Mouse (Mus musculus) left cerebral cortex, adult 2 months (tissue): ENCODE data around the gene Fgf22. TPM values are rescaled to one million over a fixed set of nuclear protein-coding genes. Genes with fewer than 3 reads are reported as not detected.

Experiments
- DNase-seq, 2 experiments: peaks; one replicate each; pipeline ENCODE4 v3.0.0; 2021 to 2022; ENCODE audit warnings: low spot score in 2 of 2, mixed read lengths in 1 of 2; ENCODE audit errors: extremely low spot score in 1 of 2
- H3K27ac ChIP-seq: fragments of 200-600 bp; 2 replicates; pipeline ENCODE4 v1.8.1; 2022
- H3K4me3 ChIP-seq: fragments of 200-600 bp; 2 replicates; pipeline ENCODE4 v1.8.1; 2022
- CTCF ChIP-seq: fragments of 200-600 bp; IDR thresholded peaks from 2 replicates; pipeline ENCODE4 v1.8.1; 2022; ENCODE audit warnings: antibody characterized with exemption, mild to moderate bottlenecking, moderate library complexity
- intact Hi-C: fragments of 180-260 bp; cut with DNase I; formaldehyde crosslinking; loops from one replicate; pipeline ENCODE4 v1.15.1; 2025
- total RNA-seq, 2 experiments: library from RNA; stranded (reverse); gene quantifications; 2 replicates each; pipeline ENCODE4 v1.2.3; 2021

Gene Fgf22
- total RNA-seq, 2 experiments from 2014 or later: 4.5 to 4.8 TPM

- no peak overlapping the region for H3K27ac ChIP-seq
- DNase-seq: no peak
- TF ChIP-seq CTCF: no peak
- intact Hi-C loops: no loop called here
- no peak overlapping the region for H3K4me3 ChIP-seq
Measured at GRCm38 (mm10) chr10:79798289-79798928, 43.5 kb downstream of the Fgf22 start.

DNA sequence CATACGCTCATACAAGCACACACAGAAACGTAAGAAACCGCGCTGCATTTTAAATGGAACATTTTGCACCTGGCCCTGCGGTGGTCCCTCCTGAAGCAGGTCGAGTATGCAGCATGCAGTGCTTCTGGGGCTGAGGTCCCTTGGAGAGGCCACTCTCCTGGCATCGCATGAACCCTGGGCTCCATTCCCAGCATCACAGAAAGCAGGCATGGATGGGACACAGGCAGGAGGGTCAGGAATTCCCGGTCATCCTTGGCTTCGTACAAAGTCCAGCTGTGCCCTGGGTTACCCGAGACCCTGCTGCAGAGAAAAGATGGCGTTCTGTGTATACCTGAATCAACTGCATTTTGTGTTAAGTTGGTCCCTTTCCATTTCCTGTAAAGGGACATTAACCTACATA lies 45.6 kb downstream of the Fgf22 start:
- no peak for DNase-seq
- peak overlapping the region; percentile 50; the same call in 1 of the 2 replicates for H3K27ac ChIP-seq
- TF ChIP-seq CTCF: no peak

DNA sequence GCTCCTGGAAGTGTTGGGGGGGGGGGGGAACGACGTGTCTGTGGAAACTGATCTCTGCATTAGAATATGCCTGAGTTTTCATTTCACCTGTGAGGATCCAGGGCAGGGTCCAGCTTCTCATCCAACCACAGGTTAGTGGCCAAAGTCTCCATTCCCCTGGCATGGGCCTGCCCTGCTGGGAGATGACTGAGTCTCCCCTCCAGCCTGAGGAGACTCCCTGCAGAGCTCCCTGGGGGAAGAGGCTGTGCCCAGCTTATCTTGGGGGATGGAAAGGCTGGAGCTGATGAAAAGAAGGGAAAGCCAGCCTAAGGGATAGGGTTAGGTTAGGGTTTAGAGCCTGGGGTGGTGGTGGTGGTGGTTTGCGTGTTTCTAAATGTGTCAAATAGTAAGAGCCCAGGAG lies 47.0 kb downstream of the Fgf22 start:
- DNase-seq: no peak
- H3K4me3 ChIP-seq: peak overlapping the region; percentile 1; the same call in 1 of the 2 replicates
- intact Hi-C loops: no loop called here
- peak overlapping the region; percentile 92 for H3K27ac ChIP-seq
- no peak for TF ChIP-seq CTCF

More for the DNA sequence above, 45.6 kb downstream of the Fgf22 start:
- intact Hi-C loops: no loop called here
- no peak overlapping the region for H3K4me3 ChIP-seq

DNA sequence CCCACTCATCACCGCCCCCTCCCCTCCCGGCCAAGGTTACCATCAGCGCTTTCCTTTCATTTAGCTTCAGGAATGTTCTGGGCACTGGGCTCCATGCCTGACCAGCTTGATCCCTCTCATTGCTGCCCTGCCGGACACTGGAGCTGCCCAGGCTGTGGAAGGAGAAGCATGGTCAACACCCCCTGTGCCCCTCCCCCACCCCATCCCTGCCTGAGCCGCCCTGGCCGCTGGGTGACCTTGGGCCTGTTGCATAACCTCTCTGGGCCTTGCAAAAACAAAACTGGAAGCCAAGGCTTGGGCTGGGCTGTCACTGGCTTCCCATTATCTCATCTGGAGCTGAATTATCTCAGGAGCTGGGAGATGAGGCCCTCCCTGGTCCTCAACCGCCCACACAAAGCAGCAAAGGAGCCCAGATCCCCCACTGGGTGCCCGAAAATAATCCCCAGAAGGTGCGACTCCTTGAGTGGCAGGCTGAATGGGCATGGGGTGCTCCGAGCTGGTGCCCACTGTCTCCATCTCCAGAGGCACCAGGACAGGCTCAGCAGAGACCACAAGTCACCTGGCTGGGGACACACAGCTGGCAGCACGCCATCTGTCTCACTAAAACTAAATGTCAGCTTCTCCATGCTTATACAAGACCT lies 47.6 kb downstream of the Fgf22 start:
- peak in 1 of 2 experiments; percentile 38 for DNase-seq
- intact Hi-C loops: no loop called here
- peak overlapping the region; percentile 92 for H3K27ac ChIP-seq
- no peak for TF ChIP-seq CTCF
- no peak overlapping the region; the same call in 1 of the 2 replicates for H3K4me3 ChIP-seq

DNA sequence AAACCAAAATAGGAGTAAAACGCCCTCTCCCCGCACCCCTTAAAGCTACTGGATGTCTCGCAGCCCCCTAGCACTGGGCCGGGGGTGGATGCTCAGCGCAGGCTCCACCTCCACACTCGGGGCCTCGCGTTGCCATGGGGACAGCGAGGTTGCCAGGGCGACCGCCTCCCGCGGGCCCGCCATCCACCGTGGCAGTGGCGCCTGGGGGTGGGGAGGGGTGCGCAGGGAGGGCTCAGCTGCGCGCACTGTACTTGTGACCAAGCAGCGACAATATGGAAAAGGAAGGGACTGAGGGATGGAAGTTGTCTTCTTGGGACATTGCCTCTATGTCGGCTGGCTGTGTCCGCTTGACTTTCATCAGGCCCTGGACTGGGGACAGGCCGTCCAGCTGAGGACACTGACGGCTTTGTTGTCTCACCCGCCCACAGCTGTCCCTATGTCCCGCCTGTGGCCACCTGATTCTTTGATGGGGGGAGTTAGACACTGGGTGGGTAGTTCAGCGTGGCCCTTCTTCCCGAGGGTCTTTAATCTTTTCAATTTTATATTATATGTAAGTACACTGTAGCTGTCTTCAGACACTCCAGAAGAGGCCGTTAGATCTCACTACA lies 48.9 kb downstream of the Fgf22 start:
- H3K27ac ChIP-seq: peak overlapping the region; percentile 92
- peak; percentile 95 to 96 for DNase-seq
- TF ChIP-seq CTCF: no peak
- peak overlapping the region; percentile 29 for H3K4me3 ChIP-seq
- intact Hi-C loops: no loop called here

DNA sequence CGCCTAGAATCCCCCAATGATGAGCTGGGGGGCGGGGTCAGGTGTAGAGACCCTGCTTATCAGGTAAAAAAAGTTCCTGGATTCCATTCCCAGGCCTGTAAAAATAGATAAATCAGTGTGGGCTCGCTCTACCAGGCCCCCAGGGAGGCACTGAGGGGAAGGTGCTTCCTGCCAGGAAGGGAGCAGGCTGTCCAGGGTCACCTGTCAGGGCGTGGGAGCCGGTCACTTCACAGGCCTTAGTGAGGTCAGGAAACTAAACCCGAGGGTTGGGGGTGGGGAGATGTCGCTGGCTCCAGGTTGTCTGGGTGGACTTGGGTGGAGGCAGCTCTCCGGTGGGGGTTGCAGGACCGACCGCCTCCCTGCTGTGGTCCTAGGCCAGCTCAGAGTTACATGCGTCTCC lies 50.8 kb downstream of the Fgf22 start:
- intact Hi-C loops: loop anchor here (1.0 kb wide), 1 partner anchor 11 kb away; no protein-coding TSS in a partner anchor
- no peak for TF ChIP-seq CTCF
- H3K27ac ChIP-seq: peak overlapping the region; percentile 92
- no peak for DNase-seq
- H3K4me3 ChIP-seq: no peak overlapping the region

GRCm38 (mm10) chr10:79806331-79806730 lies 51.5 kb downstream of the Fgf22 start:
- no peak for DNase-seq
- TF ChIP-seq CTCF: no peak
- intact Hi-C loops: no loop called here
- H3K4me3 ChIP-seq: no peak overlapping the region
- peak overlapping the region; percentile 92 for H3K27ac ChIP-seq

GRCm38 (mm10) chr10:79806972-79807371 lies 52.1 kb downstream of the Fgf22 start:
- TF ChIP-seq CTCF: no peak
- intact Hi-C loops: no loop called here
- Histone ChIP-seq H3K4me3 (no peak overlapping the region), H3K27ac (peak overlapping the region; percentile 92)
- DNase-seq: no peak

GRCm38 (mm10) chr10:79807826-79808225 lies 53.0 kb downstream of the Fgf22 start:
- no peak overlapping the region for H3K4me3 ChIP-seq
- H3K27ac ChIP-seq: peak overlapping the region; percentile 40
- TF ChIP-seq CTCF: no peak
- no peak for DNase-seq
- intact Hi-C loops: no loop called here

Other genes starting within 250 kb of the Fgf22 start
- 1 to 10 TPM; 2.2 to 3.4 TPM for gene Plpp2, start 221.3 kb upstream of the Fgf22 start, total RNA-seq
- 10 to 100 TPM; 51.2 to 54.9 TPM for gene Mier2, start 199.9 kb upstream of the Fgf22 start, total RNA-seq
- gene Theg, start 167.7 kb upstream of the Fgf22 start, total RNA-seq: 1 to 10 TPM in 1 of 2 experiments, under 1 TPM in 1; 0.87 to 1.4 TPM
- 10 to 100 TPM; 16.8 to 17.1 TPM for gene C2cd4c, start 141.1 kb upstream of the Fgf22 start, total RNA-seq
- gene Shc2, start 117.2 kb upstream of the Fgf22 start, total RNA-seq: 10 to 100 TPM; 47.8 to 48.1 TPM
- under 1 TPM in 1 of 2 experiments, not detected in 1; 0.27 TPM for gene Odf3l2, start 109.3 kb upstream of the Fgf22 start, total RNA-seq
- gene Madcam1, start 90.5 kb upstream of the Fgf22 start, total RNA-seq: not detected
- gene Tpgs1, start 85.7 kb upstream of the Fgf22 start, total RNA-seq: 10 to 100 TPM; 79.3 to 80.6 TPM
- gene Cdc34, start 72.9 kb upstream of the Fgf22 start, total RNA-seq: 10 to 100 TPM; 80.7 to 84.8 TPM
- gene Gzmm, start 66.1 kb upstream of the Fgf22 start, total RNA-seq: 1 to 10 TPM; 2.1 to 4.0 TPM
- 100 to 1,000 TPM; 539 to 573 TPM for gene Bsg, start 50.6 kb upstream of the Fgf22 start, total RNA-seq
- 100 to 1,000 TPM; 129 to 142 TPM for gene Hcn2, start 38.4 kb upstream of the Fgf22 start, total RNA-seq
- 10 to 100 TPM; 45.1 to 51.6 TPM for gene Polrmt, start 8.5 kb upstream of the Fgf22 start, total RNA-seq
- gene Rnf126, start 11.9 kb downstream of the Fgf22 start, total RNA-seq: 10 to 100 TPM; 93.3 to 97.5 TPM
- 1 to 10 TPM; 2.5 to 2.6 TPM for gene Fstl3, start 22.2 kb downstream of the Fgf22 start, total RNA-seq
- under 1 TPM; 0.58 to 0.75 TPM for gene Prss57, start 35.9 kb downstream of the Fgf22 start, total RNA-seq
- 100 to 1,000 TPM; 293 to 312 TPM for gene Palm, start 38.5 kb downstream of the Fgf22 start, total RNA-seq
- under 1 TPM; 0.59 to 0.89 TPM for gene Misp, start 65.9 kb downstream of the Fgf22 start, total RNA-seq
- 10 to 100 TPM; 55.5 to 61.7 TPM for gene Ptbp1, start 99.4 kb downstream of the Fgf22 start, total RNA-seq
- 1 to 10 TPM; 1.7 to 2.6 TPM for gene Prtn3, start 119.4 kb downstream of the Fgf22 start, total RNA-seq
- 10 to 100 TPM; 51.8 to 63.0 TPM for gene Plppr3, start 119.6 kb downstream of the Fgf22 start, total RNA-seq
- not detected for gene Elane, start 131.2 kb downstream of the Fgf22 start, total RNA-seq
- not detected for gene Cfd, start 135.8 kb downstream of the Fgf22 start, total RNA-seq
- 10 to 100 TPM; 55.3 to 55.5 TPM for gene Med16, start 153.8 kb downstream of the Fgf22 start, total RNA-seq
- not detected for gene Gm26602, start 155.8 kb downstream of the Fgf22 start, total RNA-seq
- 1 to 10 TPM; 6.6 to 9.1 TPM for gene Kiss1r, start 161.9 kb downstream of the Fgf22 start, total RNA-seq
- 100 to 1,000 TPM; 318 to 346 TPM for gene R3hdm4, start 166.1 kb downstream of the Fgf22 start, total RNA-seq
- 1 to 10 TPM; 5.7 to 10.0 TPM for gene Arid3a, start 172.0 kb downstream of the Fgf22 start, total RNA-seq
- gene Wdr18, start 205.1 kb downstream of the Fgf22 start, total RNA-seq: 10 to 100 TPM; 45.4 to 49.4 TPM
- under 1 TPM; 0.14 to 0.20 TPM for gene Grin3b, start 215.6 kb downstream of the Fgf22 start, total RNA-seq
- gene Tmem259, start 229.3 kb downstream of the Fgf22 start, total RNA-seq: 100 to 1,000 TPM; 122 to 126 TPM
- gene Cnn2, start 233.5 kb downstream of the Fgf22 start, total RNA-seq: 1 to 10 TPM; 5.6 to 8.0 TPM
- 10 to 100 TPM; 13.5 to 13.8 TPM for gene Abca7, start 241.4 kb downstream of the Fgf22 start, total RNA-seq